Mouse (Mus musculus): ENCODE measurements around the gene Rbm38.

The Rbm38 gene

DNA sequence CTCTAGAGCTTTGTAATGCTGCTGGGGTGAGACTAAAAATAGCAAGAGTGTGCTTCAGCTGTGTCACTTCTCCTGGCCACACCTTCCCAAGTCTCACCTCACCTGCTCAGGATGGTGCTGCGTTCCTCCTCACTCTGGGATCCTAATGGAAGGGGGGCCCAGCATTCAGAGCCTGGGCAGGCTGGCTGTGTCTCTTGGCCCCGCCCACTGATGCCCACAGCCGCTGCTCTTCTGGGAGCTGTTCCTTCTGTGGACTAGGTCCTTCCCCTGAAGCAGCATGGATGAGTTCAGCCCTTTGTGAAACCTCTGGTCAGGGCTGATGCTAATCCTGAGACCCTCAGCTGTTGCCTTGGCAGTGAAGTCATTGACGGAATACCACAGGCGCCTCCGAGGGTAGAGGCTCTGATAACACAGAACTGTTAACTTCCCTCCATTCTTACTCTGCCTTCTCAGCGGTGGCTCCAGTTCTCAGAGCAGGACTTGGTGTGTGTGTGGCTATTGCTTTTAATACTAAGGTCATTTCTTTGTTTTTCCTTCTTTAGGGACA, 5.5 kb upstream of the Rbm38 start:
- no peak for DNase-seq (ENCODE audit: low spot score)

DNA sequence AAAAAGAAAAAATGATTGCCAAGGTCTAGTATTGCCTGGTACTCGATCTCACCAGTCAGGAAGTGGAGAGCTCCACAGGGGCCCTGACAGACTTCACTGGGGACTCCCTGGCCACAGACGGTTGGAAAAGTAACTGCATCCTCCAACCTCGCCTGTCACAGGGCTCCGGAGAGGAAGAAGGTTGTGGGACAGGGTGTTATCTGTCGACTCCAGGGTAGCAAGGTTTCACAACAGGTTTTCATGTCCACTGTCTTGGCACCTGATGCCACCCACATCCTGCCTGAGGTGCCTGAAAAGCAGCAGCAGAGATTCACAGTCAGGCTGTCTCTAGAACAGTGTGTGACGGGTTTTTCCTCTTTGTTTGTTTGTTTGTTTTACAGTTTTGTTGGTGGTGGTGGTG, 2.4 kb upstream of the Rbm38 start:
- DNase-seq (ENCODE audit: low spot score), result no peak

DNA sequence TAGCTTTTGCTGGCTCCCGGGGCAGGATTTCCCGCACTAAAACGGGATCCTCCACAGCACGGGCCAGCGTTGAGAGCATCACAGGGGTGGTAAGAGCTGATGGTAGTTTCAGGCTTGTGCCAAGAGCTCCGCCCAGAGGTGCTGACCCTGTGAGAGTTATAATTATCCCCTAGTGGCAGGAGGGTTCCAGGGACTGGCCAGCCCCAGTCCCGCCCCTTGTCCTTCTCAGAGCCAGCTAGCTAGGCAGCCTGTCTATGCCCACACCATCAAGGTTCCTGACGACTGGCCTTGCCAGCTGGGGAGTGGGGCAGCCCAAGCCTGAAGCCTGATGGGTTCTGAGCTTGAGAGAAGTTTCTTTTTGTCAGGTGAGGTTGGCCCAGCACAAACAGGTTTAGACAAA, 1.7 kb upstream of the Rbm38 start:
- no peak for DNase-seq (ENCODE audit: low spot score)

DNA sequence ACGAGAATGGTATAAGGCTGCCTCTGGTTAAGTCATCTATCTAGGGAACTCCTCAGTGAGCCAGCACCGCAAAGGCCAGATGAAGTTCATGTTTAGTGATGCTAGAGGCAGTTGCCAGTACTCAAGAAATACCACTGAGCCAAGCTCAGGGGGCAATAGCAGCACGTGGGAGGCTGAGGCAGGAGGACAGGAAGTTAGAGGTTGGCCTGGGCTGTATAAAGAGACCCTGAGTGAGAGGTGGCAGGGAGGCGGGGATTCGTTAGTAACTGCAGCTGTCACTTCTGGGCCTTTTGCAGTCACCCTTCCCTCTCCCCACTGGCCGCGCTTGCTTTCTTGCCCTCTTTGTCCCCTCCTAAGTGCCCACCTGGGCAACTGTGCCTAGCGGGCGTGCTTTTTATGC, 976 bp upstream of the Rbm38 start:
- no peak for DNase-seq (ENCODE audit: low spot score)

DNA sequence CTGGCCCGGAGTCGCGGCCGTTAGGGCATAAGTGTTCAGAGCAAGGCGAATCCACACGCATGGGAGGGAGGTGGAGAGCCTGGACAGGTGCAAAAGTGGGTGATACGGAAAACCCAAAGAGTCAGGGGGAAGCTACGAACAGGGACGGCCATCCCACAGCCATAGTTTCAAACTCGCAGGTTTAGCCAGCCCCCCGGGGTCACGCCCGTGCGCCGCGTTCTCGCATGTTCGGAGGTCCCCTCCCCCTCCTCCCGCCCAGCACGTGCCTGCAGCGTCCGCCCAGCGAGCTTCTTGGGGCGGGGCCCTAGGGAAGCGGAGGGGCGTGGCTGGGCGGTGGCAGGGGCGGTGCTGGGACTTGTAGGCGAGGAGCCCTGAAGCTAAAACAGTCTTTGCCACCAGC, 508 bp upstream of the Rbm38 start:
- DNase-seq (ENCODE audit: low spot score), result peak; percentile 68

DNA sequence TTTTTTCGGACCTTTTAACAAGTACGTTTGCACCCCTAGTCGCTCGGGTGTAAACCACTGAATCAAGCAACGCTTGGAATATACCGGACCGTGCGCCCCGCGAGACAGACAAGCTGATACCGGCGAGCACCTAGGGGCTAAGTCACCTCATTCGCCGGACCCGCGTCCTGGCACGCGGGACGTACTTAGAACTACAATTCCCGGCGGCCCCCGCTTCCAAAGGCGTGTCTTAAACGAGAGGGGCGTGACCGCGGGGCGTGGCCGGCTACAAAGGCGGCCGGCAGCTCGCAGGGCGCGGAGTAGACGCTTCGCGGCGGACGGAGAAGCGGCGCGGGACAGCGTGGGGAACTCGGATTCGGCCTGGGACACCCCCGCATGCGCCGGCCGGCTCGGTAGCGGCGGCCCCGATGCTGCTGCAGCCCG, 1.3 kb downstream of the Rbm38 start:
- DNase-seq (ENCODE audit: low spot score), result peak; percentile 85

DNA sequence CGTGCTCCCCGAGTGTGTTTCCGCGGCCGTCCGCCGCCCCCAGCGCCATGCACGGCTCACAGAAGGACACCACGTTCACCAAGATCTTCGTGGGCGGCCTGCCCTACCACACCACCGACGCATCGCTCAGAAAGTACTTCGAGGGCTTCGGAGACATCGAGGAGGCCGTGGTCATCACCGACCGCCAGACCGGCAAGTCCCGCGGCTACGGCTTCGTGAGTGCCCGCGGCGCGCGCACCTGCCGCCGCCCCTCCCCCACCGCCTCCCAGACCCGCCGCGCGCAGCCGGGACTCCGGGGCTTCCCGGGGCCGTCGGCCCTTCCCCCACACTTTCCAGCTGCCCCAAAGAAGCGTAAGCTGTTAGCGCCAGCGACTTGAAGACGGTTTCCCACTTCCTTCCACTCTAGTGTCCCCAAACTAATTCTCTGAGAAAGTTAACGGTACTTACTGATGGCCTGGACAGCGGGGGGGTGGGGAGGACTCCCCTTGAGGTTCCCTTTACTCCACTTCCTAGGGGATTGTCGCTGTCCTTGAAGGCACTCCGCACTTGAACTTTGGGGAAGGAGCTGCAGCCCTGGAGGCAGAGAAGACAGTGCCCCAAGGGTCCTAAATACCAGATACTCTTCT, 1.9 kb downstream of the Rbm38 start:
- DNase-seq (ENCODE audit: low spot score), result no peak

DNA sequence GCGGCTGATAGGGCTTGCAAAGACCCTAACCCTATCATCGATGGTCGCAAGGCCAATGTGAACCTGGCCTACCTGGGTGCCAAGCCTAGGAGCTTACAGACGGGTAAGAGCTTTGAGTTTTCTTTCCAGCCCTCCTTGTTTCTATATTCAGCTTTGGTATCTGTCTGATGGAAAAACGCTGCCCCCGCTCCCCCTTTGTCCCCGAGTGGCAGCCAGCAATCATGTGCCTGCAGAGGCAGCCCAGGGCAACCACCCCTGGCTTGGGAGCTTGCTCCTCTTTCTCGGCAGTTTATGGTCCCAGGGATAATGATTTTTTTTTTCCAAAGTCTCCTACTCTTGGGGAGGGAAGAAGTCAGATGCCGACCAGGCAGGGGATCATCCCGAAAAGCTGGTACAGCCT, 2.5 kb downstream of the Rbm38 start:
- no peak for DNase-seq (ENCODE audit: low spot score)

DNA sequence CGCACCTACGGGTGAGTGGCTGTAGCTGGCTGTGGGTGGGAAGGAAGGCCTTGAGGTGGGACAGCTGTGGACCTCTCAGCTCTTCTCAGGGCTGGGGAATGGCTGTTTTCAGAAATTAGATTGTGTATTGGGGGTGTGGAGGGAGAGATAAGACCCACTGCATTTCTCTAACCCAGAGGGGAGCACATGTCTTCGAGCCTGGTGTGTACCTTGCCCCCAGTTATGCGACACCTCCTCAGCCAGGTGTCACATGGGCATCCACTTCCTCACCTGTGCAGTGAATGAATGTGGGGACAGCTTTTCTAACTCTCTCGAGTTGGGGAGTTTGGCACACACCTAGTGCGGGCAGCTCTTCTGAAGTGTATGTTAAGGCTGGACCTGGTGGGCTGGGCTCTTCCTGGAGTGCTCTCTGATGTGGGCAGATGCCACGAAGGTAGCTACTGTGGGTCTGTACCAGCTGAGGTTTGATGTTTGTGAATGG, 3.1 kb downstream of the Rbm38 start:
- DNase-seq (ENCODE audit: low spot score), result no peak

DNA sequence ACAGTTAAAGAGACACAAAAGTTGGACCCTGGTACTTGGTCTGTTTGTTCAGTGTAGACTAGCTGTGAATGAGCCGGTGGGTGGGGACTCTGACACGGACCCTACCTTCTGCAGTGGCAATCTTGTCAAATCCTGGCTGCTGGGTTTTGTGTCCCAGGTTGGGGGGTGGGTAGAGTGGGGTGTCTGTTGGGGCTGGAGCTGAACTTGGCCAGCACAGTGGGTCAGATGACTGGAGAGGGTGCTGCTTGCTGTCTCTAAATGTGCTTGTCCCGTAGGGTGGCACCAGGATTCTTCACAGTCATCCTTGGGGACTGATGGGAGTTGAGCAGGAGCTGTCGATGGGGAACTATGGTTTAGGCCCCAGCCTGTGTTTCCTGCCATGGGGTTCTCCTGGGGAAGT, 3.7 kb downstream of the Rbm38 start:
- DNase-seq (ENCODE audit: low spot score), result no peak

DNA sequence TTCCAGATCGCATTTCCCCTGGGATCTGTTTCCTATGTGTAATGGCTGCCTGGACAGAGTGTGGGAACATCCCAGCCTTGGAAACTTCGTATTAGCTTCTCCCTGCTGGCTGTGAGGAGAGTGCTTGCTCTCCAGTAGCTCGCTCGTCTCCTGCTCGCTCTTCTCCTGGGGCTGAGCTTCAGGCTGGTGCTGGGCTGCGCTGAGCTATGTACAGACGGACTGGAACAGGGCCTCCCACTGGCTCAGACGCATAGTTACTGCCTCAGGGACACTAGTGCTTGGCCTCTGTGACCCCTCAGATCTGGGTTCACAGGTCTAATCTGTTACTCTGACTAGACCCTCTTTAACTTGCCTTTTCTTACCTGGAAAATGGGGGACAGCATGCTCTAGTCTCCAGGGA, 4.1 kb downstream of the Rbm38 start:
- DNase-seq (ENCODE audit: low spot score), result no peak

DNA sequence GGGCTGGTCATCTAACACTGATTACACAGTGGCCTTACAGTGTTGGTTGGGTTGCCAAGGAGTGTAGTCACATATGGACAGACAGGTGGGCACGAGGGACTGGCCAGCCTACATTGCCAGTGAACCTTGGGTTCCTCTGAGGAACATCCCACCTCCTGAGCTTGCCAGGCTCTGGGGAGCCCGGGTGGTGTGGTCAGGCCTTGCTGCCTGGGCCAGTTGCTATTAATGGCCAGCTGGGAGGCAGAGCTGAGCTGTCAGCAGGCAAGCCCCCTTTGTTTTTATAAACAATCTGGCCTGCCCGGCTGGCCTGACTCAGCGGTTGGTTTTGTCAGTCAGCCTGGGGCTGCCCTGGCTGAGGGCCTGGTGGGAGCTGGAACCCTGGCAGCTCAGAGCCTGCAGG, 4.6 kb downstream of the Rbm38 start:
- DNase-seq (ENCODE audit: low spot score), result no peak

DNA sequence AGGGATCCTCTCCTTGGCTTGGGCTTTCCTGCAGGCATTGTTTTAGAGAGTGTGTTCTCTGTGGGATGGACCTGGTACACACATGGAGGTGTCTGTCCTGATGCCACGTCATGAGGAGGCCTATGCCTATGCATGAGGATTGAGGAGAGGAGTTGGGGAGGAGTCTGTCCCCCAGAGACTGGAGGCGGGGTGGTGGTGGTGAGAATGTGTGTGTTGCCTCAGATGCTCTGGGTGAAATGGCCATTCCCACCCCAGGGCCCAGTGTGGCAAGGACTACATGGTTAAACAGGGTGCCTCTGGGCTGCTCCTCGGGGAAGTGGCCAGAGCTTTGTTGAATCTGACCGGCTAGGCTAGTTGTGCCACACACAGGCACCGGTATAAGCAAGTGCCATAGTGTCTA, 6.0 kb downstream of the Rbm38 start:
- DNase-seq (ENCODE audit: low spot score), result no peak

DNA sequence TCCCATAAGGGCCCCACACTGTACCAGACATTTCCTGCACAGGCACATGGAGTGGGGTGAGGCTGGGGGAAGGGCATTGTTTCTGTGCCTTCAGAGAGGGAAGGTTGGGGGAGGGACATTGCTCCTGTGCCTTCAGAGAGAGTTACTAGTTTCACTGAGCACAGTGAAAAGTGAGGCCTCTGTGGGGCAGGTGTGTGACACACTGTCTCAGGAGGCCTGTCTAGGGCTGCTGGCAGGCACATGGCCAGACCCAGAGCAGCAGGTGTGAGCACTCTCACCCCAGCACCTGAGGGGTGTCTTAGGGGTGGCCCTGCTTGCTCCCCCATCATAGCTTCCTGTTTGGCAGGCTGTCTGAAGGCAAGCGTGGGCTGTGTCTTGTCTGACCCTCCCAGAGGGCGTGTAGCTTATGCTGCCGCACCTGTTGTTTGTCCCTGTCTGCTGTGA, 6.4 kb downstream of the Rbm38 start:
- no peak for DNase-seq (ENCODE audit: low spot score)

DNA sequence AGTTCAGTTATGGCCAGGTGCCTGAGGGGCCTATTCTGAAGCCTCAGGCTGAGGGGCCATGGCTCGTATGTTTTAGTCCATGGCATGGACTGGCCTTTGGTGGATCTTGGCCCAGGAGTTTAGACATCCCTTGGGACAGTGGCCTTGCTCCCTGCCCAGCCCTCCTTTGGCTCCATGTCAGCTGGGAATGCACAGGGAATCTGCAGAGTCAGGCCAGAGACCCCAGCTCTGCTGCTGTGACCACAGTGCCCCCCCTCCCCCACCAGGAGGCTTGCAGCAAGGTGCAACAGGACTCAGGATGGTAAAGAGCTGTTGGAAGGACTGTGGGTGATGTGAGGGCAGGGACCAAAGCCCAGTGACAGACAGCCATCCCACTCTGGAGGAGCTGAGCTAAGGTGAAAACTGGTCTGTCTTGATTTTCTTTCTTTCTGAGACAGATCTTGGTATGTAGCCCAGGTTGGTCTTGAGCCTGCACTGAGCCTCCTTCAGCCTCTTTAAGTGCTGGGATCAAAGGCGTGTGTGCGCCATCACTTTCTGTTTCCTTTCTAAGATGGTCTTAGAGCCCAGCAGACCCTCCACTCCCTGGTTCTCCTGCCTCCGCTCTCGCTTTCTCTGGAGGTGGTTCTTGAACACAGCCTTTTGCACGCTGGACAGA, 7.0 kb downstream of the Rbm38 start:
- DNase-seq (ENCODE audit: low spot score), result no peak

DNA sequence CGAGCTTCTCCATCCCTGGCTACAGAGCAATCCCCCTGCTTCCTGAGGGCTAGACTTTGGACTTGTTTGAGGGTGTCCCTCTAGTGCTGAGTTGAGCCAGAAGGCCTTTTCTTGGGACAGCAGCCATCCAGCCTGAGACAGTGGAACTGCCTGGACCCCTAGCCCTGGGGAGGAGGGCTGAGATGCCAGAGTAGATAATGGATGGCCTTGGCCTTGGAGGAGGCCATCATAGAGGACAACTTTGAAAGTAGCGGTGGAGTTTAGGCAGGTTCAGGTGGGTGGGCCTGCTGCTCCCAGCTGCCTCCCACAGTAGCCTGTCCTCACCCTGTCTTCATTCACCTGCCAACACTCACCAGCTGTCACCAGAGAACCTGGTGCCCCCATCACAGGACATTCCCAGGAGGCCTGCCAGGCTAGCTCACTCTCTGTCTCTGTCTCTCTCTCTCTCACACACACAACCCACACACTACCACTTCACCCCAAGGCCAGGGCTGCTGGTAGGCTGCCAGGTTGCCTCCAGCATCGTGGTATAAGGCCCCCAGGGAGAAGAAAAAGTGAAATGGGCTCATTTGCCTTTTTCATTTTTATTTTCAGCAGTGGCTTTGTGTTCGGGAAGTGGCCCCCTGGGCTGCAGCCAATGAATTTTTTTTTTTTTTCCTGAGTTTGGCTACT, 7.7 kb downstream of the Rbm38 start:
- DNase-seq (ENCODE audit: low spot score), result no peak

DNA sequence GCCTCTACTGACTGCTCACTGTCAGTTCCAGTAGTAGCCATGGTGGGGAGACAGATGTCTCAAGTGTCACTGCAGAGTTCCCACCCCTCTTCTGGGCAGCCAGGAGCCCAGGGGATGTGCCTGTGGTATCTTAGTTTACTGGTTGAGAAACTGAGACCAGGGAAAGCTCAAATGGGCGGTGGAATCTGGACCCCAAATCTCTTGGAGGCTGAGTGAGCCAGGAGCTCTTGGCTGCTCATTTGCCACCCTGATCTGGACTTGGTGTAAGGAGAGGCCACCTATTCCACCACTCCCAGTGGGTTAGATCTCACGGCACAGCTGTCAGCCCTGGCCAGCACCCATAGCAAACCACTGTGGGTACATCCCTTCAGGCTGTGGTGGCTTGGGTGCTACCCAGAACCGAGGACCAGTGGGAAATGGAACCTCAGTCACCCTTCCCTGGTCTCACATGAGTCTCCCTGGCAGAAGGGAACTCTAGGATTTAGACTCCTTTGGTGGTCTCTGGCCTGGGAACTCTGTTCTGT, 8.3 kb downstream of the Rbm38 start:
- DNase-seq (ENCODE audit: low spot score), result no peak

DNA sequence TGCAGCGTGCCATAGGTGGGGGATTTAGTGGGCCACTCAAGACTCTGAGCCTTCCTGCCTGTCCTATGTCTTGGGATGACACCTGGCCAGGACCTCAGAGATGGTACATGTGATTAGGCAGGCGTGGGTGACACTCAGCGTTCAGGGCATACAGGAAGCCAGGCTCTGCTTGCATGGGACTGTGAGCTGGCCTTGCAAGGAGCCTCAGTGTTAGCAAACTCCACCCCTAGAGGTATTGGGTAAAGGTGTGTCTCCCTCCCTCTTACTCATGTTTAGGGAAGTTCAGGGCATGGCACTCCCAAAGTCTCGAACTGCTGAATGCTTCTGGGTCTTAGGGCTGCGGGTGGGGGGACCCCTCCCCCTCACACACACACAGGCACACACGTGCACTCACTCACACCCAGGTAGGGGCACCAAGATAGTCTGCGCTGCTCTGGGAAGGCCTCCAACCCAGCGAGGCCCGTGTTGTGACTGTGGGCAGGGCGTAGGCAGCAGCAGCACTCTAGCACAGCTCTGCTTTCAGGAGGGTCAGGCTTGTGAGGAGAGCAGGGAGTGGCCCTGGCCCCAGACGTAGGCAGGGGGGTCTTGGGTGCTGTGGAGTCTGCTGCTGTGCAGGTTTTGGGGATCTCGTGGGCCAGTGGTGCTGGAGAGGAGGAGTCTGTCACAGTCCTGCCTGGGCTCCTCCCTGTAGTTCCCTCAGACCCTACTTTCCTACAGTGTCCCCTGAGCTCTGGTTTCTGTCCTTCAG, 10.5 kb downstream of the Rbm38 start:
- no peak for DNase-seq (ENCODE audit: low spot score)

DNA sequence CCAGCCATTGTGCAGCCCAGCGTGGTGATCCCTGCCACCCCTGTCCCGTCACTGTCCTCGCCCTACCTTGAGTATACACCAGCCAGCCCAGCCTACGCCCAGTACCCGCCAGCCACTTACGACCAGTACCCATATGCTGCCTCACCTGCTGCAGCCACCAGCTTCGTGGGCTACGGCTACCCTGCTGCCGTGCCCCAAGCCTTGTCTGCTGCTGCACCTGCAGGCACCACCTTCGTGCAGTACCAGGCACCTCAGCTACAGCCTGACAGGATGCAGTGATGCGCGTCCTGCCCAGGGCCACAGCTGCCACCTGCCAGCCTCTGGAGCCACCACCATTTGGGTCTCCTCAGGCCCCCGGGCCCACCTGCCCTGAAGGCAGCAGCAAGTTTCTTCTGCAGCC, 13.2 kb downstream of the Rbm38 start:
- DNase-seq (ENCODE audit: low spot score), result no peak

DNA sequence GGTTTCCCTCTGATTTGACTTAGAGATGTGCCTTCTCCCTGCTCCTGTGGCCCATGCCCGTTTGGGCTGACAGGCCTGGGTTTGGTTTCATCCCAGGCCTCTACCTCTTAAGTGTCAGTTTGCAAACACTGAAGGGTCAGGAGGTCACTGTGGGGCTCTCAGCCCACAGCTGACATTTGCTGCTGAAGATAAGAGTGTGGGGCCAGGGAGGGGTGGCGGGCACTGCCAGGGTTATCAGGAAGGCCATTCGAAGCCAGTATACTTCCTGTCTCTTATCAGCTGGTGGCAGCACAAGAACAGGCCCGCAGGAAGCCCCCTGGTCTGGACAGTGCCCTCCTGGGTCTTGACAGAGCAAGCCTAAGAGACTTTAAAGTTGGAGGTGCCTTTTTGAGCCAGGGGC, 14.7 kb downstream of the Rbm38 start:
- DNase-seq (ENCODE audit: low spot score), result no peak

DNA sequence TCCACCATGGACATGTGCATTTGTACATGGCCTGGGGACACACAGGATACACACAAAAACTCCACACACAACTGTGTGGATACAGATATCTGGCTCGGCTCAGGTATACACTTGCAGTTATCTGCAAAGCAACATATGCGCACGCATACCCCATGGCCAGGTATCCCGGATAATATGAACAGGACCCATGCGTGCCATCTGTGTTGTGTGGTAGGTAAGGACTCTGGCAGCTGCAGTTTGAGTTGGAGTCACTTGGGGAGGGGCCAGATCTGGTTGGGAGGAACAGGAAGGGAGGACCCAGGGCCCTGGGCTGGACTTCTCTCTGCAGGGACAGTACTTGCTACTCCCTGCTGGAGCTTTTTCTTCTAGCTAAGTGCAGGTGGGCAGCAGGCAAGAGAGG, 15.4 kb downstream of the Rbm38 start:
- DNase-seq (ENCODE audit: low spot score), result no peak

DNA sequence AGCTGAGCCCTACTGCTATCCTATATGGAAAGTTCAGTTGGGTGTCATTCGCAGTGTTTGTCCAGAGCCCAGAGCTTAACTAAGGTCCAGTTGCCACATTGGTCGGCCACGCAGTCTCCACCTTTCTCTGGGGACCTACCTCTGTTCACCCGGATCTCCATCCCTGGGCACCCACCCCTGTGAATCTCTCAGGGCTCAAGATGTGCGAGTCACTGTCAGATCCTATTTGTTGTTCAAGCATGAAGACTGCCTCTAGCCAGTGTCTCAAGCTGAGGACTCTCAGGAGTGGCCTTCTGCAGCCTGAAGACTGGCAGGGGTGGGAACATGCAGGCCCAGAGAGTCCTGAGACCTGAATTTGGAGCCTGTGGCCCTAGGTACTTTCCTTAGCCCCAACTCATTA, 15.8 kb downstream of the Rbm38 start:
- no peak for DNase-seq (ENCODE audit: low spot score)

Data from left cerebral cortex, adult 11 months (tissue).